Mouse (Mus musculus) kidney, embryonic 15.5 days (tissue): Measurements from ENCODE around the gene Cep131. TPM values are rescaled to one million over a fixed set of nuclear protein-coding genes. Genes with fewer than 3 reads are reported as not detected.

ENCODE experiments used
- ATAC-seq: fragments of 200-750 bp; cut with Nextera tagmentation; replicated peaks from 2 replicates; pipeline ENCODE4 v1.8.0; 2017; ENCODE audit warnings: moderate TSS enrichment; ENCODE audit not compliant: low FRiP score
- H3K27ac ChIP-seq: fragments of 300-500 bp; sonication (generic); 2 replicates; pipeline ENCODE4 v1.5.1; 2015; ENCODE audit warnings: mild to moderate bottlenecking, inconsistent platforms
- H3K27me3 ChIP-seq: fragments of 300-500 bp; sonication (generic); 2 replicates; pipeline ENCODE4 v1.6.1; 2015; ENCODE audit warnings: inconsistent platforms
- H3K36me3 ChIP-seq: fragments of 300-500 bp; sonication (generic); 2 replicates; pipeline ENCODE4 v1.6.1; 2015; ENCODE audit warnings: inconsistent platforms
- H3K4me1 ChIP-seq: fragments of 300-500 bp; sonication (generic); 2 replicates; pipeline ENCODE4 v1.6.1; 2015; ENCODE audit warnings: inconsistent platforms
- H3K4me2 ChIP-seq: fragments of 300-500 bp; sonication (generic); 2 replicates; pipeline ENCODE4 v1.6.1; 2015; ENCODE audit warnings: moderate library complexity, mild to moderate bottlenecking, inconsistent platforms
- H3K4me3 ChIP-seq: fragments of 300-500 bp; sonication (generic); replicated peaks from 2 replicates; pipeline ENCODE4 v1.5.1; 2015; ENCODE audit warnings: mild to moderate bottlenecking, inconsistent platforms
- H3K9ac ChIP-seq: fragments of 300-500 bp; sonication (generic); 2 replicates; pipeline ENCODE4 v1.6.1; 2015; ENCODE audit warnings: mild to moderate bottlenecking, inconsistent platforms
- H3K9me3 ChIP-seq: fragments of 300-500 bp; sonication (generic); replicated peaks from 2 replicates; pipeline ENCODE4 v1.6.1; 2016; ENCODE audit warnings: inconsistent platforms
- WGBS: fragments of 180-500 bp; shearing (Covaris S2); methylation state at CpG from one replicate; pipeline ENCODE4 v1.1.7; 2015; ENCODE audit warnings: mixed read lengths; 5-methylcytosine and 5-hydroxymethylcytosine counted together
- polyA plus RNA-seq: library from polyadenylated mRNA; unstranded; fragments of >200 nt; fragmentation: Nextera tagmentation; extraction: Ambion mirVana; gene quantifications from 2 replicates; pipeline ENCODE4 v1.2.1, GENCODE M21; 2015

Gene Cep131
- polyA plus RNA-seq, 1 experiment from 2014 or later: 27.7 TPM

GRCm38 (mm10) chr11:120064006-120064667 is 22.5 kb downstream of the Cep131 start:
- Histone ChIP-seq H3K4me1 (peaks cover 11% of the 10 kb centered on the region), H3K4me2 (no peak overlapping the region), H3K9ac (no peak overlapping the region), H3K9me3 (no peaks in the 10 kb centered on the region), H3K27me3 (no peaks in the 10 kb centered on the region), H3K27ac (no peak overlapping the region), H3K36me3 (peaks cover 55% of the 10 kb centered on the region), H3K4me3 (no peak overlapping the region)
- 79% methylated on average over 13 of the region's 13 CpGs for WGBS
- no peak for ATAC-seq

GRCm38 (mm10) chr11:120063326-120063725 is 23.3 kb downstream of the Cep131 start:
- no peaks in the 10 kb centered on the region for H3K9me3 ChIP-seq
- H3K9ac ChIP-seq: no peak overlapping the region
- H3K36me3 ChIP-seq: peaks cover 49% of the 10 kb centered on the region
- no peak overlapping the region for H3K4me2 ChIP-seq
- no peak overlapping the region for H3K4me3 ChIP-seq
- H3K4me1 ChIP-seq: peaks cover 11% of the 10 kb centered on the region
- no peak for ATAC-seq
- H3K27me3 ChIP-seq: no peaks in the 10 kb centered on the region
- WGBS: 89% methylated on average over 5 of the region's 5 CpGs
- H3K27ac ChIP-seq: no peak overlapping the region

GRCm38 (mm10) chr11:120060634-120061033 is 26.0 kb downstream of the Cep131 start:
- Histone ChIP-seq H3K27me3 (no peaks in the 10 kb centered on the region), H3K9ac (no peak overlapping the region), H3K4me2 (no peak overlapping the region), H3K36me3 (peaks cover 26% of the 10 kb centered on the region), H3K4me1 (peaks cover 11% of the 10 kb centered on the region), H3K9me3 (no peaks in the 10 kb centered on the region), H3K4me3 (no peak overlapping the region), H3K27ac (peak overlapping the region; percentile 37)
- ATAC-seq: no peak
- WGBS: 65% methylated on average over 8 of the region's 8 CpGs

- H3K9me3 ChIP-seq: no peaks in the 10 kb centered on the region
- no peak overlapping the region for H3K4me2 ChIP-seq
- WGBS: 84% methylated on average over 12 of the region's 12 CpGs
- H3K27me3 ChIP-seq: no peaks in the 10 kb centered on the region
- H3K4me3 ChIP-seq: no peak overlapping the region
- peaks cover 13% of the 10 kb centered on the region for H3K4me1 ChIP-seq
- ATAC-seq: no peak
- no peaks in the 10 kb centered on the region for H3K36me3 ChIP-seq
- H3K9ac ChIP-seq: no peak overlapping the region
- H3K27ac ChIP-seq: no peak overlapping the region
Measured at GRCm38 (mm10) chr11:120055953-120056732, 30.5 kb downstream of the Cep131 start.

GRCm38 (mm10) chr11:120053846-120054245 is 32.8 kb downstream of the Cep131 start:
- WGBS: 88% methylated on average over 4 of the region's 4 CpGs
- Histone ChIP-seq H3K4me3 (no peak overlapping the region), H3K4me2 (no peak overlapping the region), H3K36me3 (no peaks in the 10 kb centered on the region), H3K4me1 (0 out of 2 replicates have a peak, but pooled peaks cover 2% of the 10 kb centered on the region), H3K9me3 (no peaks in the 10 kb centered on the region), H3K9ac (no peak overlapping the region), H3K27me3 (peaks cover 17% of the 10 kb centered on the region), H3K27ac (no peak overlapping the region)
- ATAC-seq: no peak

GRCm38 (mm10) chr11:120052274-120052673 is 34.4 kb downstream of the Cep131 start:
- H3K27me3 ChIP-seq: peaks cover 33% of the 10 kb centered on the region
- H3K9me3 ChIP-seq: no peaks in the 10 kb centered on the region
- H3K27ac ChIP-seq: no peak overlapping the region
- 68% methylated on average over 9 of the region's 9 CpGs for WGBS
- H3K4me3 ChIP-seq: no peak overlapping the region
- no peak overlapping the region for H3K9ac ChIP-seq
- H3K36me3 ChIP-seq: no peaks in the 10 kb centered on the region
- peaks cover 15% of the 10 kb centered on the region for H3K4me1 ChIP-seq
- no peak for ATAC-seq
- no peak overlapping the region for H3K4me2 ChIP-seq

- H3K27ac ChIP-seq: no peak overlapping the region
- H3K9ac ChIP-seq: no peak overlapping the region
- WGBS: 50% methylated on average over 14 of the region's 14 CpGs
- no peaks in the 10 kb centered on the region for H3K9me3 ChIP-seq
- peaks cover 25% of the 10 kb centered on the region for H3K4me1 ChIP-seq
- H3K27me3 ChIP-seq: peaks cover 40% of the 10 kb centered on the region
- H3K36me3 ChIP-seq: no peaks in the 10 kb centered on the region
- ATAC-seq: no peak
- no peak overlapping the region for H3K4me2 ChIP-seq
- no peak overlapping the region for H3K4me3 ChIP-seq
Measured at GRCm38 (mm10) chr11:120051124-120051811, 35.4 kb downstream of the Cep131 start.

GRCm38 (mm10) chr11:120049067-120049466 is 37.6 kb downstream of the Cep131 start:
- Histone ChIP-seq H3K9ac (no peak overlapping the region), H3K9me3 (no peaks in the 10 kb centered on the region), H3K36me3 (no peaks in the 10 kb centered on the region), H3K4me2 (no peak overlapping the region), H3K27me3 (peaks cover 47% of the 10 kb centered on the region), H3K4me1 (peaks cover 36% of the 10 kb centered on the region), H3K4me3 (no peak overlapping the region), H3K27ac (no peak overlapping the region)
- whole genome bisulfite sequencing: 83% methylated on average over 8 of the region's 8 CpGs
- no peak for ATAC-seq

- Histone ChIP-seq H3K4me1 (peaks cover 36% of the 10 kb centered on the region), H3K9ac (no peak overlapping the region), H3K27ac (no peak overlapping the region), H3K9me3 (no peaks in the 10 kb centered on the region), H3K36me3 (no peaks in the 10 kb centered on the region), H3K4me2 (peak overlapping the region; percentile 99), H3K27me3 (peaks cover 47% of the 10 kb centered on the region), H3K4me3 (peak overlapping the region; percentile 60)
- 3% methylated on average over 23 of the region's 23 CpGs for WGBS
- no peak for ATAC-seq
Measured at GRCm38 (mm10) chr11:120048252-120048556, 38.4 kb downstream of the Cep131 start.

- 0 out of 2 replicates have a peak, but pooled peaks have one; percentile 23 for ATAC-seq
- Histone ChIP-seq H3K27ac (no peak overlapping the region), H3K36me3 (no peaks in the 10 kb centered on the region), H3K4me1 (peaks cover 36% of the 10 kb centered on the region), H3K9ac (peak overlapping the region; percentile 54), H3K4me3 (peak overlapping the region; percentile 60), H3K4me2 (peak overlapping the region; percentile 99), H3K27me3 (peaks cover 47% of the 10 kb centered on the region), H3K9me3 (no peaks in the 10 kb centered on the region)
- 14% methylated on average over 23 of the region's 23 CpGs for WGBS
Measured at GRCm38 (mm10) chr11:120047531-120048251, 38.9 kb downstream of the Cep131 start.

- Histone ChIP-seq H3K4me3 (peak within 1 kb of the TSS; percentile 60), H3K36me3 (no peaks in the 10 kb centered on the region), H3K27ac (peak within 1 kb of the TSS; percentile 63), H3K9ac (peak within 1 kb of the TSS; percentile 54), H3K4me2 (peak within 1 kb of the TSS; percentile 99), H3K9me3 (no peaks in the 10 kb centered on the region), H3K4me1 (peaks cover 42% of the 10 kb centered on the region), H3K27me3 (peaks cover 47% of the 10 kb centered on the region)
- ATAC-seq: no peak
- WGBS: 1% methylated on average over 46 of the region's 63 CpGs
Measured at GRCm38 (mm10) chr11:120046553-120047191, 40.0 kb downstream of the Cep131 start, which contains the start of gene Aatk. TSS of gene Aatk (minus strand) at chr11:120047167.
